Mouse (Mus musculus) adipocyte (in vitro differentiated cells): ENCODE data around the gene Amn.

Experiments used
- DNase-seq: peaks from one replicate; pipeline ENCODE4 v3.0.0-alpha.2; 2016; ENCODE audit warnings: low spot score

The Amn gene

GRCm38 (mm10) chr12:111267673-111268325 lies 3.1 kb upstream of the Amn start:
- DNase-seq: no peak

- no peak for DNase-seq
These were observed 511 bp downstream of the Amn start for GRCm38 (mm10) chr12:111271406-111271805.

- no peak for DNase-seq
These were observed 1.1 kb downstream of the Amn start for GRCm38 (mm10) chr12:111271966-111272365.

GRCm38 (mm10) chr12:111272420-111272819 lies 1.5 kb downstream of the Amn start:
- peak; percentile 64 for DNase-seq

GRCm38 (mm10) chr12:111274006-111274405 lies 3.1 kb downstream of the Amn start:
- no peak for DNase-seq

- no peak for DNase-seq
These were observed 3.7 kb downstream of the Amn start for GRCm38 (mm10) chr12:111274447-111275149.

- no peak for DNase-seq
These were observed 4.4 kb downstream of the Amn start for GRCm38 (mm10) chr12:111275150-111275841.

GRCm38 (mm10) chr12:111276371-111276770 lies 5.5 kb downstream of the Amn start:
- no peak for DNase-seq

- DNase-seq: no peak
These were observed 12.7 kb downstream of the Amn start for GRCm38 (mm10) chr12:111283573-111283972.

GRCm38 (mm10) chr12:111284532-111284931 lies 13.6 kb downstream of the Amn start:
- DNase-seq: no peak

- DNase-seq: no peak
These were observed 22.1 kb downstream of the Amn start for GRCm38 (mm10) chr12:111293025-111293424.

- no peak for DNase-seq
These were observed 30.6 kb downstream of the Amn start for GRCm38 (mm10) chr12:111301322-111302017.

GRCm38 (mm10) chr12:111302018-111302345 lies 31.1 kb downstream of the Amn start:
- DNase-seq: no peak

- DNase-seq: no peak
These were observed 32.9 kb downstream of the Amn start for GRCm38 (mm10) chr12:111303702-111304337.

GRCm38 (mm10) chr12:111306821-111307220 lies 35.9 kb downstream of the Amn start:
- DNase-seq: no peak

- DNase-seq: no peak
These were observed 38.4 kb downstream of the Amn start for GRCm38 (mm10) chr12:111309256-111309655.

GRCm38 (mm10) chr12:111309931-111310330 lies 39.0 kb downstream of the Amn start:
- DNase-seq: no peak

- DNase-seq: no peak
These were observed 40.9 kb downstream of the Amn start for GRCm38 (mm10) chr12:111311775-111312174.

GRCm38 (mm10) chr12:111314273-111314672 lies 43.4 kb downstream of the Amn start:
- no peak for DNase-seq

- DNase-seq: no peak
These were observed 46.8 kb downstream of the Amn start for GRCm38 (mm10) chr12:111317694-111318093.

- DNase-seq: no peak
These were observed 49.7 kb downstream of the Amn start for GRCm38 (mm10) chr12:111320549-111320948.

GRCm38 (mm10) chr12:111321832-111322231 lies 50.9 kb downstream of the Amn start:
- peak; percentile 57 for DNase-seq
